Mouse (Mus musculus): ENCODE results near the gene Fbxo40.
A peak's percentile ranks its signal among the peaks of the same experiment; 100 is the strongest.

Gene Fbxo40

DNA sequence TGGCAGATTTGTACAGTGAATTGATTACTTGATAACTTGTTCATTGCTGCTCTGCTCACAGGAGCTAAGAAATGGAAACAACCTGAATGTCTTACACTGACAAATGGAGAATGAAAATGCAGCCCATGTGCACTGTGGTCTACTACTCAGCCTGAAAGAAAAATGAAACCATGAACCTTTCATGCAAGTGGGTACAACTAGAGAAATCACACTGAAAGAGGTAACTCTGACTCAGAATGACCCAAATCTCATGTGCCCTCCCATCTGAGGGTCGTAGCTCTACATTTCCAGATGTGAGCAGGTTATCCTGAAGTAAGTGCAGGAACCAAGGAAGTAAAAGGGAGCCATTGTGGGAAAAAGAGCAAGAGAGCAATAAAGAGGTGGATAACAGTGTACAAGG lies 6.5 kb downstream of the Fbxo40 start:
- no peaks in the 10 kb centered on the region for H3K27me3 ChIP-seq (ENCODE audit: control insufficient read depth, insufficient read depth, low read length, poor library complexity, severe bottlenecking)
- DNase-seq (ENCODE audit: low read depth, low spot score), result no peak
- H3K36me3 ChIP-seq (ENCODE audit: control insufficient read depth, insufficient read depth, low read length, poor library complexity, severe bottlenecking), result no peaks in the 10 kb centered on the region

DNA sequence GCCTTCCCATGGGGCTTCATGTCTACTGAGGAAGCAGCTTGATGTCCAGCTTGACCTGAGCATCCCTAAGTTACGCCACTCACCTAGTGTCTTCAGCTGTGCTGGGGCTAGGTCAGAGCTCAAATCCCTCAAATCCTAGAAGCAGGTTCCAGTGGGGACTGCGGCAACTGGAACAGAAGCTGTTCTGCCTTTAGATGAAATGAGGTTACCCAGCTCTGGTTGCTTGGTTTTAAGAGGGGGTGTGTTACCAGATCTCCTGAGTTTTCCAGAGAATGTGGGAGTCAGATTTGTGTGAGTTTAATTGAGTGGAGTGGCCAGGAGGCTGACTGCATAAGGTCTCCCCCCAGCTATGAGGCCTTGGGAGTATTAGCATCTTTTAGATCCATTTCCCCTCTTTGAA lies 11.1 kb downstream of the Fbxo40 start:
- Histone ChIP-seq H3K27me3 (ENCODE audit: control insufficient read depth, insufficient read depth, low read length, poor library complexity, severe bottlenecking) (no peaks in the 10 kb centered on the region), H3K36me3 (ENCODE audit: control insufficient read depth, insufficient read depth, low read length, poor library complexity, severe bottlenecking) (no peaks in the 10 kb centered on the region)
- DNase-seq (ENCODE audit: low read depth, low spot score), result no peak

DNA sequence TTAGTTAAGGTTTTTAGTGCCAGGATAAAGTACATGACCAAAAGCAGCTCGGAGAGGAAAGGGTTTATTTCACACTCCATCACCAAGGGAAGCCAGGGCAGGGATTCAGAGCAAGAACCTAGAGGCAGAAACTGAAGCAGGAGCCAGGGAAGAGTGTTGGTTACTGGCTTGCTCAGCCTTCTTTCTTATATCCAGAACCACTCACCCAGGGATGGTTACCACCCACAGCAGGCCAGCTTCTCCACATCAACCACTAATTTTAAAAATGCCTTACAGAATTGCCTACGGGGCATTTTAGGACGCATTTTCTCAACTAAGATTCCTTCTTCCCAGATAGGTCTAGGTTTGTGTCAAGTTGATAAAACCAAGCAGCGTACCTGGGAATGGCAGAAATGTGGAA lies 26.9 kb downstream of the Fbxo40 start:
- H3K36me3 ChIP-seq (ENCODE audit: control insufficient read depth, insufficient read depth, low read length, poor library complexity, severe bottlenecking), result peaks cover 32% of the 10 kb centered on the region
- no peaks in the 10 kb centered on the region for H3K27me3 ChIP-seq (ENCODE audit: control insufficient read depth, insufficient read depth, low read length, poor library complexity, severe bottlenecking)
- DNase-seq (ENCODE audit: low read depth, low spot score), result no peak

DNA sequence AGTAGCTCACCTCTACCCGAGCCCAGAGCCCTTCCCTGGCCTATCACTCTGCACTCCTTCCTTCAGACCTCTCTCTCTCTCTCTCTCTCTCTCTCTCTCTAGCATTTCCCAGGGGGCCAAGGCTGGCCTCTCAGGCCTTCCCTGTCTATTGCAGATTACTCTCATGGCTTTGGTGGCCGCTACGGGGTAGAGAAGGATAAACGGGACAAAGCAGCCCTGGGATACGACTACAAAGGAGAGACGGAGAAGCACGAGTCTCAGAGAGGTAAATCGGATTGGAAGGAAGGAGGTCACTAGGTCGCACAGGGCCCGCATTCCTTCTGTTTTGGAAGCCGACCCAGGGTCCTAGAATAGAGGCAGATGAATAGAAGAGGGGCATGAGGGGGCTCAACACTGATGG lies 35.2 kb downstream of the Fbxo40 start:
- Histone ChIP-seq H3K36me3 (ENCODE audit: control insufficient read depth, insufficient read depth, low read length, poor library complexity, severe bottlenecking) (peaks cover 21% of the 10 kb centered on the region), H3K27me3 (ENCODE audit: control insufficient read depth, insufficient read depth, low read length, poor library complexity, severe bottlenecking) (no peaks in the 10 kb centered on the region)
- DNase-seq (ENCODE audit: low read depth, low spot score), result no peak

DNA sequence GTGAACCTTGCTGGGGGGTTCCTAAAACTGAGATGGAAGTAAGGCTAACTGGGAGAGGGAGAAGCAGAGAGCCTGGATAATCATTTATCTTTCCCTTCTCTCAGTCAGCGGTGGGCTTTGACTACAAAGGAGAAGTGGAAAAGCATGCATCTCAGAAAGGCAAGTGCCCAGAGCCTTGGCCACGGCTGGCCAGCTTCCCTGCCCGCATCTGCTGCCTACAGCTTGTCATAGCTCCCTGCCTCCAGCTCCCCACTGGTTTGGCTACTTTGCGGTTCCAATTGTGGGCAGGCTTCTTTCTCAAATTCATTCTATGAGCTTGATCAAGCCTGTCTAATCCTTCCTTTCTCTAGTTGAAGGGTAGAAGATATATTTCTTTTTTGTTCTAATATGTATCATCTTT lies 39.2 kb downstream of the Fbxo40 start:
- DNase-seq (ENCODE audit: low read depth, low spot score), result no peak
- peaks cover 18% of the 10 kb centered on the region for H3K36me3 ChIP-seq (ENCODE audit: control insufficient read depth, insufficient read depth, low read length, poor library complexity, severe bottlenecking)
- H3K27me3 ChIP-seq (ENCODE audit: control insufficient read depth, insufficient read depth, low read length, poor library complexity, severe bottlenecking), result no peaks in the 10 kb centered on the region

DNA sequence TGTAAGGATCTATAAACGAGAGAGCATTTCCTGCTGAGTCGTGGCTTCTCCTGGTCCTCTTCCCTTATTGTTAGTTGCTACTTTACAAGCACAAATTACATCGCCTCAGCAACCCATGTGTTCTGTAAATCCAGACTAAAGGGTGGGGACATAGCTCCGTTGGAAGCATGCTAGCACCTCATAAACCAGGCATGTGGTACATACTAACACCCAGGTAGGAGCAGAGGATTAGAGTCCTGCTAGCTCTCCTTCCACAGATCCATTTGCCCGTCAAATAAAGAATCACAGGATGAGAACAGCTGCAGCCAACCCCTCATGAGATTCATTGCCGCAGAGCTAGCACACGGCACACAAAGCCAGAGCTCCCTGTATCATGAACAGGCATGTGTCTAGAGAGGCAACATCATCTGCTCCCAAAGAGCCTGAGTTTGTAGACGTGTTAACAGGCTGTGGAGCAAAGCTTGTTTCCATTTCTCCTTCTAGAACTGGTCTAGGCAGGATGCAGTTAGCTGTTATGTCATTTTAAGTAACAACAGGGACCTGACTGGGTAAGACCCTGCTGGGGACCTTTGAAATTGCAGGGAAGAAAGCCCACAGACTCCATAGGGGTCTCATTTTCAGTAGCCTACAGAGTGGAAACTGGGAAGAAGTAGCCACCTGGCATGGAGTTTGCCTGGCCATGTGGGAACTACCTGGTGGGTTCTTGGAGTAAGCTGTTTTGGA lies 40.5 kb downstream of the Fbxo40 start:
- Histone ChIP-seq H3K36me3 (ENCODE audit: control insufficient read depth, insufficient read depth, low read length, poor library complexity, severe bottlenecking) (peaks cover 16% of the 10 kb centered on the region), H3K27me3 (ENCODE audit: control insufficient read depth, insufficient read depth, low read length, poor library complexity, severe bottlenecking) (no peaks in the 10 kb centered on the region)
- DNase-seq (ENCODE audit: low read depth, low spot score), result no peak

DNA sequence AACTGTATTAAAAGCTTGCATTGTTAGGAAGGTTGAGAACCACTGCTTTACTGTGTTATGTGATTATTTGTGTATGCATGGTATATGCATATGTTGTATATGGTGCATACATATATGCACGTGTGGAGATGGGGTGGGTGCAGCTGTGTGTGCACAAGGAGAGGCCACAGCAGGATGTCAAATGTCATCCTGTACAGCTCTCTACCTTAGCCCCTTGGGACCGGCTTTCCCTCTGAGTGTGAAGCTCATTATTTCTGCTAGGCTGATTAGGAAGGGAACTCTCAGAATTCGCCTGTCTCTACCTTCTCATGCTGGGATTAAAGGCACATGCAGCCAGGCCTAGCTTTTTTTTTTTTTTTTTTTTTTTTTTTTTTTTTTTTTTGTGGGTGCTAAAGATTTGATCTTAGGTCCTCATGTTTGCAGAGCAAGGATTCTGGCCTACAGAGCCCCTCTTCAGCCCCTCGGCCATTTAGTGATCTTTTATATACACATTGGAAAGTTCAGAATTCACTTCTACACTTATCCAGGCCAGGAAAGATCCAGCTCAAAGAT lies 42.5 kb downstream of the Fbxo40 start:
- DNase-seq (ENCODE audit: low read depth, low spot score), result no peak
- Histone ChIP-seq H3K36me3 (ENCODE audit: control insufficient read depth, insufficient read depth, low read length, poor library complexity, severe bottlenecking) (peaks cover 14% of the 10 kb centered on the region), H3K27me3 (ENCODE audit: control insufficient read depth, insufficient read depth, low read length, poor library complexity, severe bottlenecking) (no peaks in the 10 kb centered on the region)

DNA sequence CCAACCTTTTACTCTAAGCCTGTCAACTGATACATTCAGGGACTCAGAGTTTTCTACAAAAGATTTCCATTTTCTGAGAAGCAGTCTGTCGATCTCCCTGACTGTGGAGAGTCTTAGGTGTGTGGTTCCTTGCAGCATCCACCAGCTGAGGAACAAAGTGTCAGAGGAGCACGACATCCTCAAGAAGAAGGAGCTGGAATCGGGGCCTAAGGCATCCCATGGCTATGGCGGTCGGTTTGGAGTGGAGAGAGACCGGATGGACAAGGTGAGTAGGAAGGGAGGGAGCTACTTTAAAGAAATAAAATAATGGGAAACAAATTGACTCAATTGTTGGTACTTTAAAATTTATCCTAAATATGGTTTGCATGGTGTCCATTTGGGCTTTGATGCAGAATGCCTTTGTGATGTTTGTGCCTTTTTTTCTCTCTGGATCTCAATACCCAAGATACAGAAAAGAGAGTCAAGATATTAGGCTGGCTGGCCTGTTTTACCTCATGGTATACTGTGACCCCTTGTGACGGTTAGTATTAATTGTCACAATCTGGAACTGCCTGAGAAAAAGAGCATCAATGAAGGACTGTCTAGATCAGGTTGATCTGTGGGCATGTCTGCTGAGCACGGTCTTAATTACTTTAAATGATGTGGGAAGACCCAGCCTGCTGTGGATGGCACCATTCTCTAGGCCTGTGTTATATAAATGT lies 43.7 kb downstream of the Fbxo40 start:
- Histone ChIP-seq H3K27me3 (ENCODE audit: control insufficient read depth, insufficient read depth, low read length, poor library complexity, severe bottlenecking) (no peaks in the 10 kb centered on the region), H3K36me3 (ENCODE audit: control insufficient read depth, insufficient read depth, low read length, poor library complexity, severe bottlenecking) (peaks cover 14% of the 10 kb centered on the region)
- peak; percentile 11 for DNase-seq (ENCODE audit: low read depth, low spot score)

DNA sequence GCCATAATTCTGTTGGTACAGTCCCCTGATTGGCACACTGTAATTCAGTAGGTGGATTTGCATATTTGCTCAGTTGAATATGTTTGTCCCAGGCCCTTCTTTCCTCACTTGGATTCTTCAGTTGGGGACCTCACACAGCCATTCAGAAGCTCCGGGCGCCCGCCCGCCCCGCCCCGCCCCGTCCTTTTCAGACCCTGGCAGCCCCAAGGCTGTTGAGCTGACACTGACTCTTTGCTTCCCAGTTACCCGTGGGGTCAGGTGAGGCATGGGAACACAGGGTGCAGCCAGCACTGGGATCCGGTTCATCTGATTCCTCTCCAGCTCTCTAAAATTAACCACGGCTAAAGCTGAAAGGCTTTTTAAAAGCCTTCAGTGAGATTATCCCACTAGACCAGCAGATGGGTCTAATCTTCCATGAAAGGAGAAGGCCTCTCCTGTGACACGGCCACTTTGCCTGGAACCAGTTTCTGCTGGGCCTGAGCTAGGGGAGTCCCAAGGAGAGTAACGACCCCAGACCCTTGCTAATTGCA lies 45.3 kb downstream of the Fbxo40 start:
- H3K36me3 ChIP-seq (ENCODE audit: control insufficient read depth, insufficient read depth, low read length, poor library complexity, severe bottlenecking), result peaks cover 10% of the 10 kb centered on the region
- DNase-seq (ENCODE audit: low read depth, low spot score), result no peak
- no peaks in the 10 kb centered on the region for H3K27me3 ChIP-seq (ENCODE audit: control insufficient read depth, insufficient read depth, low read length, poor library complexity, severe bottlenecking)

DNA sequence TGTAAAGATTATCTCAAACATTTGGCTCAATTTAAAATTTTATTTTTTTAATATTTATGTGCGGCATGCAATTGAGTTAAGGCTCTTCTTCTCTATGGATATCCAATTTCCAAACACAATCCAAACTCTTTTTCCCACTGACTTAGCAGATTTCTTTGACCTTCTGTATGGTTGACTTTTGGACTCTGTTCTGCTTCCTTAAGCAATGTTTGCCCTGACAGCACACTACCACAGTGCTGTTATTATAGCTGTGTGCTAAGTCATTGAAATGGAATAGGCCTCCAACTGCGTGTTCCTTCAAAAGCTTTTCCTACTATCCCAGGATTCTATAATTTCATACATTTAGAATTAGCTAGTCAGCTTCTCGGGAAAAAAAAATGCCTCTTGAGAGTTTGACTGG lies 46.7 kb downstream of the Fbxo40 start:
- DNase-seq (ENCODE audit: low read depth, low spot score), result no peak
- Histone ChIP-seq H3K36me3 (ENCODE audit: control insufficient read depth, insufficient read depth, low read length, poor library complexity, severe bottlenecking) (peaks cover 7% of the 10 kb centered on the region), H3K27me3 (ENCODE audit: control insufficient read depth, insufficient read depth, low read length, poor library complexity, severe bottlenecking) (no peaks in the 10 kb centered on the region)

DNA sequence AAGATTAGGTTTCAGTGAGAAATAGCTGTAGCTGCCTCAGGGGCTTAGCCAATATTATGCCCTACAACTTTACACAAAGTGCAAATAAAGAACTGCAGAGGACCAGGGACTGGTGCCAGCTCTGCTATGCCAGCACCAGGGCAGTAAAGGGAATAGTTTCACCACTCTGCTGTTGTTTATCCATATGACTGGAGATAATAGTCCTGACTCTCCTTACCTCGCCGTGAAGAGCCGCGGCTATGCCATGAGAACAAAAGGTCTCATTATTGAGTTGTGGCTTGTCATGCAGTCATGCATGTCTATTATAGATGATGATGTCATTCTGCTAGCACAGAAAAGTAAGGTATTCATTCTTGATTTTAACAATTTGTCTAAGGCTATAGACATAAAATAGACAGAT lies 48.4 kb downstream of the Fbxo40 start:
- no peak for DNase-seq (ENCODE audit: low read depth, low spot score)
- H3K27me3 ChIP-seq (ENCODE audit: control insufficient read depth, insufficient read depth, low read length, poor library complexity, severe bottlenecking), result no peaks in the 10 kb centered on the region
- peaks cover 9% of the 10 kb centered on the region; the same call in 1 of the 2 replicates for H3K36me3 ChIP-seq (ENCODE audit: control insufficient read depth, insufficient read depth, low read length, poor library complexity, severe bottlenecking)

DNA sequence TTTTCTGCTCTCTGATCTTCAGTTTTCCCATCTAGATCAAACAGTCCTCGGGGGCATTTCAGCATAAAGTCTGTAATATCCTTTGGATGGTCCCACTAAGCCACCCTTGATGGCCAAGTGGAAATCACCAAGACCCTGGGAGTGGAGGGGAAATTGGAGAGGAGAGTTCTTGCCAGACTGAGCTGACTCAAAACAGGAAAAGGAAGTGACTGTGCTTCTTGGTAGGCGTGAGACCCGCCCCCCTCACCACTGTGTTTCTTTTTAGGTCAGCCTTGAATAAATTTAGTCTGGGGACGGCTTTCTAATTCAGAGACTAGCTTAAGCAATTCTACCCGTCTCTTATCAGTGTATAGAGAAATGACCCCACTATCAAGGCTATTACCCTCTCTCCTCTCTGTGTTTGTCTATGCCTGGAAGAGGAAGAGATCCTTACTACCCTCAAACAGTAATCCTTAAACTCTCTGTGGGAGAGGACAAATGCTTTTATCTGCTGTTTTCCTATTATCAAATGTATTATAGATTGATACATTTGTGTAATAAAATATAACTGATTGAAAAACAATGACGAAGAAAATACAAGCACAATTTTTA lies 49.0 kb downstream of the Fbxo40 start:
- DNase-seq (ENCODE audit: low read depth, low spot score), result peak; percentile 76
- Histone ChIP-seq H3K27me3 (ENCODE audit: control insufficient read depth, insufficient read depth, low read length, poor library complexity, severe bottlenecking) (no peaks in the 10 kb centered on the region), H3K36me3 (ENCODE audit: control insufficient read depth, insufficient read depth, low read length, poor library complexity, severe bottlenecking) (peaks cover 9% of the 10 kb centered on the region; the same call in 1 of the 2 replicates)

DNA sequence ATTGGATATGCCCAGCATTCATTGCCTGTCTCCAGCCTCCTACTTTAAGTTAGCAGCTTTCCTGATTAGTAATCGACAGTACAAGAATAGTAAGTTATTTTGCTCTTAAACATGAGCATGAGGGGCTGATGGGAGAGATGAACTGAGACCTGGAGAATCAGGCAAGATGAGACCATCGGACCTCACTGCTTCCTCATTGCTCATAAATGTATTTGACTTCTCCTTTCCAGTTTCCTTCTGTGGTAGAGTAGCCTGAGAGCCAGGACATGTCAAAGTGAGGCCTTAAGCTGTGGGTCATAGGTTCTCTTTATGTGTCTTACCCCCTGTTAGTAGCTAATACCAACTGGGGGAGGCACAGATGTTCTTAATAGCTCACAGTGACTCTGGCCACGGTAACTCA lies 54.5 kb downstream of the Fbxo40 start:
- Histone ChIP-seq H3K27me3 (ENCODE audit: control insufficient read depth, insufficient read depth, low read length, poor library complexity, severe bottlenecking) (no peaks in the 10 kb centered on the region), H3K36me3 (ENCODE audit: control insufficient read depth, insufficient read depth, low read length, poor library complexity, severe bottlenecking) (peaks cover 5% of the 10 kb centered on the region; the same call in 1 of the 2 replicates)
- peak; percentile 72 for DNase-seq (ENCODE audit: low read depth, low spot score)

DNA sequence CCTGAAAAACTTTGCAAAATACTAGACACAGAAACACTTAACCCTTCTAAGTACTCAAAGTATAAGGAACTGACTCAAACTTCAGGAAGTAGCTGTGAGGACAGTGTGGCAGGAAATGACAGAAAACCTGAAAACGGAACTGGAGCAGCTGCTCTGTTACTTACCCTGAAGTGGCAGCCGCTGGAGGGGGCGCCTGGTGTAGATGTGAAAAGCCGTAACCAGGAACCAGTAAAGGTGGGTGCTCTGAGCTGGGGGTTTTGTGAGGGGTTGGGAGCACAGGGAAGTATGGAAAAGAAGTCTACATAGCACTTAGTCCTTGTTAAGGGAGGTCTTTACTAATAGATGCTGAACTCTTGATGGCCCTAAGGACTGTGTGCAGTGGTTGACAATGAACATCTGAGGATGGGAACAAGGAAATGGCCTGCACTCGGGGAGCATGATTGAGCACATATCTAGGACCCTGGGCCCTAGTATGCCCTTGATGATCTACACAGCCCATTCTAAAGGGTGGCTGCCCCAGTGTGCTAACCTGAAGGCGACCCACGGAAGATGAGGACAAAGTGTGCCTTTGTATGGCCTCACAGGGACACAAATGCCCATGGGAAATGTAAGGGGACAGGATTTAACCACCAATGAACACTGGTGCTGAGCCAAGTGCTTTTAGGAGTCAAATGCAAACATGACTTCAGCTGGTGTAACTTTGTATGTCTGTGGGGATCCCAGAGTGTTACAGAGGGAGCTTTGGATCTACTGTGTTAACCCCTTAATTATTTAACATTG lies 55.2 kb downstream of the Fbxo40 start, which contains the start of gene Hcls1:
Hcls1 (plus strand) TSS at position 143 of the 780 bp plus-strand sequence.
- Histone ChIP-seq H3K27me3 (ENCODE audit: control insufficient read depth, insufficient read depth, low read length, poor library complexity, severe bottlenecking) (no peaks in the 10 kb centered on the region), H3K36me3 (ENCODE audit: control insufficient read depth, insufficient read depth, low read length, poor library complexity, severe bottlenecking) (peaks cover 5% of the 10 kb centered on the region; the same call in 1 of the 2 replicates)
- DNase-seq (ENCODE audit: low read depth, low spot score), result peak; percentile 88
